Mouse (Mus musculus): ENCODE results near the gene Ppp1r12b. TPM values are rescaled to one million over a fixed set of nuclear protein-coding genes. Genes with fewer than 3 reads are reported as not detected.

Ppp1r12b gene
- polyA plus RNA-seq, 1 experiment from 2014 or later = 6.3 TPM

- H3K4me1 ChIP-seq (ENCODE audit: control insufficient read depth, insufficient read depth, low read length) = peaks cover 14% of the 10 kb centered on the region
- WGBS = 98% methylated on average over 5 of the region's 5 CpGs
- no peak overlapping the region for H3K27ac ChIP-seq (replicated peaks; ENCODE audit: low read depth, low read length)
- H3K4me2 ChIP-seq (ENCODE audit: low read depth, severe bottlenecking) = no peak overlapping the region
- H3K36me3 ChIP-seq (ENCODE audit: control insufficient read depth, insufficient read depth, low read length) = no peaks in the 10 kb centered on the region; the same call in 1 of the 2 replicates
- ATAC-seq (ENCODE audit: insufficient number of reproducible peaks, low FRiP score, low TSS enrichment, low read depth) (no peak), DNase-seq (ENCODE audit: low spot score) (no peak)
- no peaks in the 10 kb centered on the region for H3K27me3 ChIP-seq (ENCODE audit: control insufficient read depth, insufficient read depth, low read length)
- H3K9me3 ChIP-seq (ENCODE audit: control insufficient read depth, low read length) = no peaks in the 10 kb centered on the region
- H3K4me3 ChIP-seq (ENCODE audit: low read depth, low read length) = no peak overlapping the region
- no peak overlapping the region for H3K9ac ChIP-seq (ENCODE audit: low read length)
Measured at GRCm38 (mm10) chr1:134770312-134770711, 185.4 kb downstream of the Ppp1r12b start.

GRCm38 (mm10) chr1:134766448-134766847 lies 189.3 kb downstream of the Ppp1r12b start:
- H3K4me1 ChIP-seq (ENCODE audit: control insufficient read depth, insufficient read depth, low read length) = 0 out of 2 replicates have a peak, but pooled peaks cover 5% of the 10 kb centered on the region
- DNase-seq (ENCODE audit: low spot score) (no peak), ATAC-seq (ENCODE audit: insufficient number of reproducible peaks, low FRiP score, low TSS enrichment, low read depth) (no peak)
- H3K9me3 ChIP-seq (ENCODE audit: control insufficient read depth, low read length) = no peaks in the 10 kb centered on the region
- no peaks in the 10 kb centered on the region for H3K27me3 ChIP-seq (ENCODE audit: control insufficient read depth, insufficient read depth, low read length)
- H3K4me2 ChIP-seq (ENCODE audit: low read depth, severe bottlenecking) = no peak overlapping the region
- no peaks in the 10 kb centered on the region; the same call in 1 of the 2 replicates for H3K36me3 ChIP-seq (ENCODE audit: control insufficient read depth, insufficient read depth, low read length)
- 78% methylated on average over 4 of the region's 4 CpGs for WGBS
- no peak overlapping the region for H3K9ac ChIP-seq (ENCODE audit: low read length)
- no peak overlapping the region for H3K27ac ChIP-seq (replicated peaks; ENCODE audit: low read depth, low read length)
- H3K4me3 ChIP-seq (ENCODE audit: low read depth, low read length) = no peak overlapping the region

- 67% methylated on average over 7 of the region's 7 CpGs for WGBS
- Histone ChIP-seq H3K9ac (ENCODE audit: low read length) (no peak overlapping the region), H3K36me3 (ENCODE audit: control insufficient read depth, insufficient read depth, low read length) (no peaks in the 10 kb centered on the region), H3K27me3 (ENCODE audit: control insufficient read depth, insufficient read depth, low read length) (no peaks in the 10 kb centered on the region), H3K4me2 (ENCODE audit: low read depth, severe bottlenecking) (no peak overlapping the region), H3K27ac (replicated peaks; ENCODE audit: low read depth, low read length) (no peak overlapping the region), H3K4me3 (ENCODE audit: low read depth, low read length) (no peak overlapping the region), H3K4me1 (ENCODE audit: control insufficient read depth, insufficient read depth, low read length) (0 out of 2 replicates have a peak, but pooled peaks cover 5% of the 10 kb centered on the region), H3K9me3 (ENCODE audit: control insufficient read depth, low read length) (no peaks in the 10 kb centered on the region)
- no peak for ATAC-seq (ENCODE audit: insufficient number of reproducible peaks, low FRiP score, low TSS enrichment, low read depth)
- DNase-seq (ENCODE audit: low spot score) = no peak
Measured at GRCm38 (mm10) chr1:134764831-134765458, 190.8 kb downstream of the Ppp1r12b start.

- 73% methylated on average over 11 of the region's 11 CpGs for WGBS
- Histone ChIP-seq H3K9me3 (ENCODE audit: control insufficient read depth, low read length) (no peaks in the 10 kb centered on the region), H3K27me3 (ENCODE audit: control insufficient read depth, insufficient read depth, low read length) (no peaks in the 10 kb centered on the region), H3K4me3 (ENCODE audit: low read depth, low read length) (no peak overlapping the region), H3K4me1 (ENCODE audit: control insufficient read depth, insufficient read depth, low read length) (0 out of 2 replicates have a peak, but pooled peaks cover 5% of the 10 kb centered on the region), H3K36me3 (ENCODE audit: control insufficient read depth, insufficient read depth, low read length) (no peaks in the 10 kb centered on the region), H3K4me2 (ENCODE audit: low read depth, severe bottlenecking) (no peak overlapping the region), H3K27ac (replicated peaks; ENCODE audit: low read depth, low read length) (no peak overlapping the region), H3K9ac (ENCODE audit: low read length) (no peak overlapping the region)
- DNase-seq (ENCODE audit: low spot score) (no peak), ATAC-seq (ENCODE audit: insufficient number of reproducible peaks, low FRiP score, low TSS enrichment, low read depth) (no peak)
Measured at GRCm38 (mm10) chr1:134763776-134764438, 191.8 kb downstream of the Ppp1r12b start.

GRCm38 (mm10) chr1:134763250-134763649 lies 192.5 kb downstream of the Ppp1r12b start:
- WGBS = 97% methylated on average over 4 of the region's 4 CpGs
- ATAC-seq (ENCODE audit: insufficient number of reproducible peaks, low FRiP score, low TSS enrichment, low read depth) = no peak
- H3K9ac ChIP-seq (ENCODE audit: low read length) = no peak overlapping the region
- no peak for DNase-seq (ENCODE audit: low spot score)
- H3K27me3 ChIP-seq (ENCODE audit: control insufficient read depth, insufficient read depth, low read length) = no peaks in the 10 kb centered on the region
- H3K4me3 ChIP-seq (ENCODE audit: low read depth, low read length) = no peak overlapping the region
- H3K36me3 ChIP-seq (ENCODE audit: control insufficient read depth, insufficient read depth, low read length) = no peaks in the 10 kb centered on the region
- H3K4me2 ChIP-seq (ENCODE audit: low read depth, severe bottlenecking) = no peak overlapping the region
- 0 out of 2 replicates have a peak, but pooled peaks cover 5% of the 10 kb centered on the region for H3K4me1 ChIP-seq (ENCODE audit: control insufficient read depth, insufficient read depth, low read length)
- no peak overlapping the region for H3K27ac ChIP-seq (replicated peaks; ENCODE audit: low read depth, low read length)
- no peaks in the 10 kb centered on the region for H3K9me3 ChIP-seq (ENCODE audit: control insufficient read depth, low read length)

GRCm38 (mm10) chr1:134761534-134761933 lies 194.2 kb downstream of the Ppp1r12b start:
- Histone ChIP-seq H3K9me3 (ENCODE audit: control insufficient read depth, low read length) (no peaks in the 10 kb centered on the region), H3K4me3 (ENCODE audit: low read depth, low read length) (no peak overlapping the region), H3K4me2 (ENCODE audit: low read depth, severe bottlenecking) (no peak overlapping the region), H3K27me3 (ENCODE audit: control insufficient read depth, insufficient read depth, low read length) (no peaks in the 10 kb centered on the region), H3K9ac (ENCODE audit: low read length) (no peak overlapping the region), H3K27ac (replicated peaks; ENCODE audit: low read depth, low read length) (no peak overlapping the region), H3K4me1 (ENCODE audit: control insufficient read depth, insufficient read depth, low read length) (no peaks in the 10 kb centered on the region), H3K36me3 (ENCODE audit: control insufficient read depth, insufficient read depth, low read length) (no peaks in the 10 kb centered on the region)
- ATAC-seq (ENCODE audit: insufficient number of reproducible peaks, low FRiP score, low TSS enrichment, low read depth) (no peak), DNase-seq (ENCODE audit: low spot score) (no peak)
- 94% methylated on average over 7 of the region's 7 CpGs for WGBS

GRCm38 (mm10) chr1:134760642-134761041 lies 195.1 kb downstream of the Ppp1r12b start:
- Histone ChIP-seq H3K27me3 (ENCODE audit: control insufficient read depth, insufficient read depth, low read length) (no peaks in the 10 kb centered on the region), H3K4me1 (ENCODE audit: control insufficient read depth, insufficient read depth, low read length) (no peaks in the 10 kb centered on the region), H3K36me3 (ENCODE audit: control insufficient read depth, insufficient read depth, low read length) (no peaks in the 10 kb centered on the region), H3K4me2 (ENCODE audit: low read depth, severe bottlenecking) (no peak overlapping the region), H3K27ac (replicated peaks; ENCODE audit: low read depth, low read length) (no peak overlapping the region), H3K9ac (ENCODE audit: low read length) (no peak overlapping the region), H3K4me3 (ENCODE audit: low read depth, low read length) (no peak overlapping the region), H3K9me3 (ENCODE audit: control insufficient read depth, low read length) (no peaks in the 10 kb centered on the region)
- 82% methylated on average over 5 of the region's 5 CpGs for WGBS
- ATAC-seq (ENCODE audit: insufficient number of reproducible peaks, low FRiP score, low TSS enrichment, low read depth) (no peak), DNase-seq (ENCODE audit: low spot score) (no peak)

GRCm38 (mm10) chr1:134759133-134759532 lies 196.6 kb downstream of the Ppp1r12b start:
- Histone ChIP-seq H3K27me3 (ENCODE audit: control insufficient read depth, insufficient read depth, low read length) (no peaks in the 10 kb centered on the region), H3K9me3 (ENCODE audit: control insufficient read depth, low read length) (no peaks in the 10 kb centered on the region), H3K4me2 (ENCODE audit: low read depth, severe bottlenecking) (no peak overlapping the region), H3K9ac (ENCODE audit: low read length) (no peak overlapping the region), H3K4me1 (ENCODE audit: control insufficient read depth, insufficient read depth, low read length) (no peaks in the 10 kb centered on the region), H3K4me3 (ENCODE audit: low read depth, low read length) (no peak overlapping the region), H3K36me3 (ENCODE audit: control insufficient read depth, insufficient read depth, low read length) (no peaks in the 10 kb centered on the region), H3K27ac (replicated peaks; ENCODE audit: low read depth, low read length) (no peak overlapping the region)
- no peak for ATAC-seq (ENCODE audit: insufficient number of reproducible peaks, low FRiP score, low TSS enrichment, low read depth)
- no peak for DNase-seq (ENCODE audit: low spot score)
- WGBS = 90% methylated on average over 6 of the region's 6 CpGs

Data from limb, embryonic 11.5 days (tissue).